7 mouse cellular contexts compared by ENCODE assay signal in genomic region chr8:22184884-22185283, GRCm38 (mm10). TPM values are rescaled to one million over a fixed set of nuclear protein-coding genes. Genes with fewer than 3 reads are reported as not detected.
DNase-seq lines count a peak whose midpoint lies in the region; ATAC-seq lines count a peak whose summit lies in the region.

No protein-coding gene starts in this region.

- peak overlapping the region; percentile 62 for H3K4me2 ChIP-seq in hindbrain, embryonic 16.5 days (ENCODE audit: low read length)
- H3K4me2 ChIP-seq in midbrain, embryonic 13.5 days (replicated peaks): peak overlapping the region; percentile 73

- DNase-seq in thymus, postnatal 0 days (ENCODE audit: low spot score): peak; percentile 5
- no peak for DNase-seq in thymus, adult 18-20 months
- peak; percentile 77 for DNase-seq in embryo, embryonic 10.5 days (ENCODE audit: low spot score)
- no peak for DNase-seq in left cerebral cortex, adult 11 months (ENCODE audit: low spot score)
- no peak for DNase-seq in layer of hippocampus, postnatal 25 days (ENCODE audit: extremely low spot score in 1 of 2, low spot score in 1 of 2)

- H3K4me1 ChIP-seq in hindbrain, embryonic 16.5 days (ENCODE audit: control insufficient read depth, insufficient read depth, low read depth, low read length): peaks cover 5% of the 10 kb centered on the region
- H3K4me1 ChIP-seq in midbrain, embryonic 13.5 days (replicated peaks): peaks cover 13% of the 10 kb centered on the region

- H3K36me3 ChIP-seq in hindbrain, embryonic 16.5 days (ENCODE audit: control insufficient read depth, insufficient read depth, low read length): no peaks in the 10 kb centered on the region
- no peaks in the 10 kb centered on the region for H3K36me3 ChIP-seq in midbrain, embryonic 13.5 days

- peak; percentile 28 for ATAC-seq in hindbrain, embryonic 16.5 days
- ATAC-seq in midbrain, embryonic 13.5 days: peak; percentile 69

- peak overlapping the region; percentile 90 for H3K4me3 ChIP-seq in hindbrain, embryonic 16.5 days (ENCODE audit: low read length)
- peak overlapping the region; percentile 62 for H3K4me3 ChIP-seq in midbrain, embryonic 13.5 days (replicated peaks)

- H3K9me3 ChIP-seq in hindbrain, embryonic 16.5 days (ENCODE audit: control insufficient read depth, low read length): no peaks in the 10 kb centered on the region
- no peaks in the 10 kb centered on the region for H3K9me3 ChIP-seq in midbrain, embryonic 13.5 days

- no peaks in the 10 kb centered on the region for H3K27me3 ChIP-seq in hindbrain, embryonic 16.5 days (replicated peaks; ENCODE audit: control insufficient read depth, insufficient read depth, low read length)
- no peaks in the 10 kb centered on the region for H3K27me3 ChIP-seq in midbrain, embryonic 13.5 days

- no peak overlapping the region for H3K9ac ChIP-seq in hindbrain, embryonic 16.5 days (ENCODE audit: low read depth, low read length)
- peak overlapping the region; percentile 66 for H3K9ac ChIP-seq in midbrain, embryonic 13.5 days (replicated peaks)

- H3K27ac ChIP-seq in hindbrain, embryonic 16.5 days (ENCODE audit: low read depth, low read length): no peak overlapping the region
- H3K27ac ChIP-seq in midbrain, embryonic 13.5 days: peak overlapping the region; percentile 81; the same call in 1 of the 2 replicates

- WGBS in hindbrain, embryonic 16.5 days: 0% methylated on average over 3 of the region's 3 CpGs
- WGBS in midbrain, embryonic 13.5 days: 1% methylated on average over 3 of the region's 3 CpGs

RNA-seq across cellular contexts. Expression of gene Ckap2, which starts 0.7 kb away (rescaled TPM):
- polyA plus RNA-seq in thymus, postnatal 0 days (2015; fragmentation: Nextera tagmentation; extraction: Ambion mirVana): 34.7 and 37.7 TPM in 2 replicates
- polyA plus RNA-seq in hindbrain, embryonic 16.5 days (2015; fragmentation: Nextera tagmentation; extraction: Ambion mirVana): 12.8 and 15.5 TPM in 2 replicates
- polyA plus RNA-seq in midbrain, embryonic 13.5 days (2015; fragmentation: Nextera tagmentation; extraction: Ambion mirVana): 26.8 and 27.5 TPM in 2 replicates
- total RNA-seq in layer of hippocampus, postnatal 25 days (2021): 1 to 10 TPM; 1.4 to 1.9 TPM

RNA-seq across cellular contexts. Expression of gene Vps36, which starts 7.7 kb away (rescaled TPM):
- 38.9 and 39.0 TPM in 2 replicates for polyA plus RNA-seq in thymus, postnatal 0 days (2015; fragmentation: Nextera tagmentation; extraction: Ambion mirVana)
- 41.4 and 44.3 TPM in 2 replicates for polyA plus RNA-seq in hindbrain, embryonic 16.5 days (2015; fragmentation: Nextera tagmentation; extraction: Ambion mirVana)
- 39.9 and 43.2 TPM in 2 replicates for polyA plus RNA-seq in midbrain, embryonic 13.5 days (2015; fragmentation: Nextera tagmentation; extraction: Ambion mirVana)
- total RNA-seq in layer of hippocampus, postnatal 25 days (2021): 10 to 100 TPM; 28.0 to 30.9 TPM

RNA-seq across cellular contexts. Expression of gene Nek3, which starts 18.6 kb away (rescaled TPM):
- 4.5 and 4.7 TPM in 2 replicates for polyA plus RNA-seq in thymus, postnatal 0 days (2015; fragmentation: Nextera tagmentation; extraction: Ambion mirVana)
- 8.0 and 8.3 TPM in 2 replicates for polyA plus RNA-seq in hindbrain, embryonic 16.5 days (2015; fragmentation: Nextera tagmentation; extraction: Ambion mirVana)
- 8.9 and 9.1 TPM in 2 replicates for polyA plus RNA-seq in midbrain, embryonic 13.5 days (2015; fragmentation: Nextera tagmentation; extraction: Ambion mirVana)
- 1 to 10 TPM; 2.5 to 2.8 TPM for total RNA-seq in layer of hippocampus, postnatal 25 days (2021)

RNA-seq across cellular contexts. Expression of gene Thsd1, which starts 42.2 kb away (rescaled TPM):
- 2.2 and 2.6 TPM in 2 replicates for polyA plus RNA-seq in thymus, postnatal 0 days (2015; fragmentation: Nextera tagmentation; extraction: Ambion mirVana)
- polyA plus RNA-seq in hindbrain, embryonic 16.5 days (2015; fragmentation: Nextera tagmentation; extraction: Ambion mirVana): 7.1 and 10.5 TPM in 2 replicates
- 6.1 and 6.9 TPM in 2 replicates for polyA plus RNA-seq in midbrain, embryonic 13.5 days (2015; fragmentation: Nextera tagmentation; extraction: Ambion mirVana)
- 1 to 10 TPM; 3.7 to 4.1 TPM for total RNA-seq in layer of hippocampus, postnatal 25 days (2021)

Comparison
In these comparisons a context has a peak if more than half of its experiments do, and no peak if none do; other contexts are left out.
1. DNase-seq: peak in thymus, postnatal 0 days (single experiment) and embryo, embryonic 10.5 days (single experiment); none in thymus, adult 18-20 months (0 of 2), left cerebral cortex, adult 11 months (single experiment) and layer of hippocampus, postnatal 25 days (0 of 2).